Mouse (Mus musculus) thymus, postnatal 36 days (tissue): ENCODE measurements around the gene Cops9.

Experiments
- DNase-seq, 2 experiments: peaks; one replicate each; pipeline ENCODE4 v3.0.0; 2022; ENCODE audit warnings: mixed read lengths in 2 of 2

The Cops9 gene

DNA sequence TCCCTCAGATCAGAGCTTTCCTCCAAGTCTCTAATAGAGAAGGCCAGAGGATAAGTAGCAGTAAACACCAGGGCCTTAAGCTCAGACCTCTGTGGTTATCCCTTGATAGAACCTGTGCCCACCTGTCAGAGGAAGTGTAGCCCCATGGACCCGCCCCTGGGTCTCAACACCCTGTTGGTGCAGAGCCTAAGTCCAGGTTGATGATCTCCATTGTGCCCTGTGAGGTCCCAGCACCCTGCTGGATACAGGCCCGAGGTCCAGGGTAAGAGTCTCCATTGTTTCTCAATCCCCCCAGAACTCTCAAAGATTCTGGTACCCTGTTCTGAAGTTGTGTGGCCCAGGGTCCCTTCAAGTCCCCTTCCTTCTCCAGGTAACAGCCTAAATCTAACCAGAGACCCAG is 4.3 kb upstream of the Cops9 start:
- DNase-seq: no peak

DNA sequence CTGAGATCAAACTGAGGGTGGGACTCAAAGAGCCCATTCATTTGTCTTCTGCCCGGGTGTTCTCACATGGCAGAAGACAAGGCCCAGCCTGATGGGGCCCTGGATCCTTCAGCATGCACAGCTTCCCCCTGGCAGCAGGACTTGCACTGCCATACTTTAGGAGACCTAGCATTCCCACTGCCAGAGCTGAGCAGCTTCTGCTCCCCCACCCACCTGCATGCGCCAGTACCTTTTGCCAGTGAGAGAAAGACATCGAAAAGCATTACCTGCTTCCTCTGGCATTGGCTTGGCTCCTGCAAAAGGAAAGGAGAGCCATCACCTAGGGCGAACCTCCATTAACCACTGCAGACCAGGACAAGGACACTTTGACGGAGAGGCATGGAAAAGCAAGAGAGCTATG is 3.1 kb upstream of the Cops9 start:
- no peak for DNase-seq

GRCm38 (mm10) chr1:92643691-92644090 is 1.9 kb upstream of the Cops9 start:
- no peak for DNase-seq

GRCm38 (mm10) chr1:92640393-92640792 is 1.4 kb downstream of the Cops9 start:
- DNase-seq: peak; percentile 10 to 23

DNA sequence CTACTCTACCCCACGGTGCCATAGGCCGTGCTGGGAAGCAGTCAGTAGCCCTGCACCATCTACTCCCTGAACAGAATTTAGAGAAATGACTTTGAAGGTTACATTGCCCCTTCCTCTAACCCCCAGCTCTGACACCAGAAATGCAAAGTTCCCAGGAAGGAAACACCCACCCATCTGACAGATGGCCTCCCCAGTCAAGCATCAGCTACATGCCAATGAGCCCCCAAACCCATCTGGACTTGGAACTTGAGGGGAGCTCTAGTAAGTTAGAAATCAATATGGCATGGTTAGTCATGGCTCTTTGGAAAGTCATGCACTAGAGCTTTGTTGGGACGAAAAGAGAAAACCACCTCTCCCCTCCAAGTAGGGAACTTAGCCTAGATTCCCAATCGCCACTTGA is 3.0 kb downstream of the Cops9 start:
- DNase-seq: no peak

DNA sequence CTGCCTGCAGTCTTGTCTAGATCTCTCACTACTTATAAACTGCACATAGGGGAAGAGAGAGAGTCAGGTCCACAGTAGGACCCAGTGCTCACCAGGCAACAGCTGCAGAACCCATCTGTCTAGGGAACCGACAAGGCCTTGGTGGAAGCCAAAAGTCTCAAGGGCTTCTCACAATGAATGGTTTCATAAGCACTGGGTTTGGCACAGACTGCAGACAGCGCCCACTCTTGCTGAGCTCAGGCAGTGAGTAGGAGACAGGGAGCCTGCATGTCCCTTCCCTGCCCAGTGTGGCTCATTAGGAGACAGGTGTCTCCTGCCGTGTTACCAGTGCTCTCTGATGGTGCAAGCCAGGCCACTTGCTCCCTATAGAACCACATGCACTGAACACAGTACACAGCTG is 3.6 kb downstream of the Cops9 start:
- no peak for DNase-seq

DNA sequence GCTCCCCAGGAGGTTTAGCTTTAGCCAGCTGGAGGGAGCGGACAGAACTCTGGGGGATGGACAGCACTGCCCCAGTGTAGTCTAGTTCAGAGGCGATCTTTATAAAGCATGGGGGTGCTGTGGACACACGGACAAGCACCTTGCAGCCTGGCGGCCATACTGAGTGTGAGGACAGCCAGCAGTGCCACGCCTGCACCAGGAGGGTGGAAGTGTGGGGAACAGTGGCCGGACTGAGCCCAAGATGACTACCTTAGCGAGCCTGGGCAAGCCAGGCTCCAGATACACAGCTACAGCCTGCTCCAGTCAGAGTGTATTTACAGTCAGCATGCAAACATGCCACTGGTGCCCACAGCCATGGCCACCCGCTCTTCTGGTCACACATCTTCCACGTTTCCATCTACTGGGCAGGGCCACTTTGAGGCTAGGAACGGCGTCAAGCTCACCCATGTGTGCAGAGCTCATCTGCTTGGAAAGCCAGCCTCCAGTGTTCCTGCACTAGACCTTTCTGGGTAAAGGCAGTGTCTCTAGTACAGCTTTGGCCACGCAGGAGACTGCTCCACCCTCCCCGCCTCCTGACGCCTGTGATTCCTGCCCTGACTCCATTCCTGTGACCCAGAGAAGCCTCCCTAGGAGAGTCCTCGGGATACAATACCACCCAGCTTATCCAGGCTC is 4.1 kb downstream of the Cops9 start:
- DNase-seq: no peak

DNA sequence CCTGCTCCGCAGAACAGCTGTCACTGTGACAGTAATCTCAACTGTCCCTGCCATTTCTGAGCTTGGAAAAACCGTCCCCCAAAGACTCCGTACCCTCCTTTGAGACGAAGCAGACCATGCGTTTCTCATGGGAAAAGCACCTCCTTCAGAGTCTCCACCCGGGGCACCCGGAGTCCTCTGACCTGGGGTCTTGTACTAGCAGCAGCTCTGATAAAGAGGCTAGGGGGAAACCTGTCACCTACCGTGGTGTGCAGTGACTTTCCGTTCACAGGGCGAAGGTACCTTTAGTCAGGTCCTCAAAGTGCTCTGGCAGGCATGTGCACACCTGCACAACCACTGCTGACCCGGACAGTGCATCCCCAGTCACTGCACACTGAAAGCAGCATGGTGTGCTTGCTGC is 5.1 kb downstream of the Cops9 start:
- DNase-seq: no peak

GRCm38 (mm10) chr1:92636015-92636414 is 5.8 kb downstream of the Cops9 start:
- DNase-seq: no peak

DNA sequence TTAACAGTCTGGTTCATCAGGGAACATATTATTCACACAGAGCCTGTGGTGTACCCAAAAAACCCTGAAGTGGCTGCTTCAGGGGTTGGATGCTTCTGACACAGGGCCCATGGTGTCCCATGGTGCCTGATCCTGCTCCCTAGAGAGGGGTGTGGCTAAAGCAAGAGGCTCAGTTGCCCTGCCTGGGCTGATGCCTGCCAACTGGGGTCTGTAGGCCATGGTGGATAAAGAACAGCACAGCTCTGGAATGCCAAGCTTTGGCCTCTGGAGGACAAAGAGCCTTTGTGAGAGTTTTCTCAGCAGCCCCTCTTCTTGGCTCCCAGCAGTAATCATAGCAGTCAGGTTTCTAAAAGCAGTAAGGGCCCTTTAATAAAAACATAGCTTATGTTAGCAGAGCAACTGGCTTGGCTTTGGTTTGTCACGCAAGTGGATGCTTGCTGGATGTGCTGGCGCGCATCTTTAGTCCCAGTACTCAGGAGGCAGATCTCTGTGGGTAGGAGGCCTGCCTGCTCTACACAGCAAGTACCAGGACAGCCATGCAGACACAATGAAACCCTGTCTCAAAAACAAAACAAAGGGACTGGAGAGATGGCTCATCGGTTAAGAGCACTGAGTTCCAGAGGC is 6.7 kb downstream of the Cops9 start:
- no peak for DNase-seq

- no peak for DNase-seq
Measured at GRCm38 (mm10) chr1:92634569-92634968, 7.2 kb downstream of the Cops9 start.

DNA sequence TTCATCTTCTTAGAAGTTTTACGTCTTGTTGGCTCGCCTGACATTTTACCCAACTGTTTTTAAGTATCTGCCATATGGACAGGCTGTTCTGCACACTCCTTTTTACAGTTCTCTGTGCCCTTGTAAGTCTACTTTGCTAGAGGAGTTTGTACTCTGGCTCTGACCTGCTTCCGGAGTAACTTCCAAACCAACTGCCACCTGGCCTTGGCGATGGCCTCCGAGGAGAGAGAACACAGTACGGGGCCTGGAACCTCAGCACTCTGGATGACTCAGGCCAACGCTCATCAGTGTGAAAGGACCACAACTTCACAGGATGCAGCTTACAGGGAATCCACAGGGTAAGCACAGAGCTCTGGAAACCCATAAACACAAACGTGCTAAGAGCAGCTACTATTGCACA is 8.1 kb downstream of the Cops9 start:
- DNase-seq: no peak

GRCm38 (mm10) chr1:92632948-92633347 is 8.8 kb downstream of the Cops9 start:
- DNase-seq: no peak

- no peak for DNase-seq
Measured at GRCm38 (mm10) chr1:92632196-92632595, 9.6 kb downstream of the Cops9 start.

DNA sequence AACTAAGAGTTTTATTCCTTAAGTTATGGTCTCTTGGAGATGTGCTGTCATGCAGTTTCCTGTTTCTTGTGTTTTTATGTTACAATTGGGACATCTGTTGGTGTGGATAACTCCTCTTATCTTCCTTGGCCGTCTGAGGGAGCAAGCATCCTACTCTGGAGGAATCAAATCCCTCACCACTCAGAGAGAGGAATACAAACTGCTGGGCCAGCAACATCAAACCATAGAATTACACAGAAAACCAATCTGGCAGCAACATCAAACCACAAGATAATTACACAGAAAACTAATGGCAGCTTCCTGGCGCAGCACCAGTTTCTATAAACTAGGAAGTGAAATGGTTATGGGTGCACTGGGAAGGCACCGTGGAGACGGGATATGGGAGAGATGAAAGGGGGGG is 13.6 kb downstream of the Cops9 start:
- no peak for DNase-seq

GRCm38 (mm10) chr1:92618360-92618759 is 23.4 kb downstream of the Cops9 start:
- DNase-seq: no peak

GRCm38 (mm10) chr1:92617488-92617887 is 24.3 kb downstream of the Cops9 start, which contains the start of gene Olfr12:
Gene Olfr12 (plus strand): TSS chr1:92617788.
- DNase-seq: no peak

- no peak for DNase-seq
Measured at GRCm38 (mm10) chr1:92616046-92616445, 25.7 kb downstream of the Cops9 start.

DNA sequence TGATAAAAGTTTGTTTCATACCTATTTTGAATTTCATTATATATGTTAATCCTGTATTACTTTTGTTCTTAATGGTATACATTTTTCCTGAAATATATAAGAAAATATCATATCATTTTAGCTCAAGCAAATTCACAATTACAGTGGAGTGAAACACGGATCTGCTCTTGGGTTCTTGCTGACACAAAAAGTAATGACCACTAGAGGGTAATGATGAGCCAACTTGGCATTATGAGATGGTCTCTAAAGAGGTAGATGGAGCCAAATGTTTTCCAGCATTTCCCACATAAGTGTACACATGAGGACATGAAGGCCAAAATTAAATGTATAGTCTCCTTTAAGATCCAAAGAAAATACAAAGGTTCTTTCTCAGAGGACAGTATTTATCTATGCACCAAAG is 27.3 kb downstream of the Cops9 start:
- DNase-seq: no peak

GRCm38 (mm10) chr1:92613175-92613574 is 28.6 kb downstream of the Cops9 start:
- DNase-seq: no peak

DNA sequence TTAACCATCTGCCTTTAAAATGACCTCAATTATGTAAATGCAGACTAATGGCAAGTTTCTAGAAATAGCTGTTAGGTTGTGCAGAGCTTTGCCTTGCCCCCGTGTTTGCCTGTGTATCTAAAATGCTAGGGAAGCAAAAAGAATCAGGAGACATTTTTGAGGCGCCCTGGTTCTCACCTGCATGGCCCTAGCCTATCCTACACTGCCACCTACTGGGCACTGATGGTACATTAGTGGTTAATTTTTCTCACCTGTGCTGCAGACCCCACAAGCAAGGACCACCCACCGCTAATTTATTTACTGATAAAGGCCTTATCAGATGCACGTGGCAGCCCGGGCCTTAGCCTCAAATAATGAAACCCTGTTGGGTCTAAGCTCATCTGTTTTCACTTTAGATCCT is 30.8 kb downstream of the Cops9 start:
- DNase-seq: peak; percentile 21 to 41

DNA sequence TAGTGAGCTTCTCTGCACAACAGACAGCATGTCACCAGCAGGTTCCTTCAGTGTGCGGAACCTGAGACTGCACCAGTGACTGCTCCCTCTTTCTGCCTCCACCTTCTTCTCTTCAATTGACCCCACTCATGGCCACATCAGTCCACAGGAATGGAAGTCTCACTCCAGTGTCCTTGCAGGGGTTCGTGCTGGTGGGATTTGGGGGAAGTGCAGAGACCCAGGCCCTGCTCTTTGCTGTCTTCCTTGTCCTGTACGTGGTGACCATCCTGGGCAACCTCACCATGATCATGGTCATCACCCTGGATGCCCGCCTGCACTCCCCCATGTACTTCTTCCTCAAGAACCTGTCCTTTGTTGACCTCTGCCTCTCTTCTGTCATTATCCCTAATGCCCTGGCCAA is 34.1 kb downstream of the Cops9 start:
- no peak for DNase-seq

DNA sequence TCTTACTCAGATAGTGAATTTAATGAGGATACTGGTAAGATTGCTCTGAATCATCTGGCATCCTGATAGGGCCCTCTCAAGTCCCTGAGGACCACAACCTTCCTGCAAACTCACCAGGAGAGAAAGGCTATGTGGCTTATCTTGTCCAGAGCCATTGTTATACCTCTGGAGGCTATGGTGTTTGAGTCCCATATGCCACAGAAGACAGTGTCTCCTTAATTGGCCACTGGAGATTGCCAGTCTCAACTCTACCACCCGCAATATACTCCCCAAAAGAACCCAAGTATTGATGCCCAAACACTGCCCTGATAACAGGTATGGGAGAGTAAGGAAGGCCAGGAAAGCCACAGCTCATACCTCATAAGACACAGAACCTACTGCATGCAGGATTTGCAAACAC is 36.3 kb downstream of the Cops9 start, which contains the start of gene Olfr1410:
Gene Olfr1410, plus strand, starts transcription at position 301 of the 400 bp plus-strand sequence.
- no peak for DNase-seq

GRCm38 (mm10) chr1:92596019-92596418 is 45.8 kb downstream of the Cops9 start:
- no peak for DNase-seq

DNA sequence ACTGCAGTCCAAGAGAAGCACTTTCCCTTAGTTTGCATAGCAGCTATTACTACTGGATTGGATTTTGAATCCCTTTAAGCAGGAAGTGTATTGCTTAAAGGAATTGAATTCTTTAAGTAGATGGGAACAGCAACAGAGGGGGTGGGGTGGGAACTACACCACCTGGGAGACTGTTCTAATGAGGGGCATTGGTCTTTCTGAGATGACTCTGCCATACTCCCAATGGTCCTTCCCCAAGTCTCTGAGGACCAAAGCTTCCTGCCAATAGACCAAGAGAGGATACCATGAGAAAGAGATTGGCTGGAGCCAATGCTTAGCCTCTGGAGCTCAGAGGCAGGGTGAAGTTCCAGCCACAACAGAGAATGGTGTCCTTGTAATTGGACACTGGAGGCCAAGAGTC is 47.7 kb downstream of the Cops9 start, which contains the start of gene Olfr1411:
Gene Olfr1411, plus strand, starts transcription at position 301 of the 400 bp plus-strand sequence.
- DNase-seq: no peak
